Mouse (Mus musculus) bone marrow, adult 2 months (tissue): Measurements from ENCODE around the gene Alk.

Source experiments
- CTCF ChIP-seq: fragments of 200-500 bp; IDR thresholded peaks from 2 replicates; pipeline ENCODE4 v1.5.1; 2011; ENCODE audit warnings: low read length, control low read depth; ENCODE audit not compliant: control insufficient read depth, insufficient read depth
- POLR2A ChIP-seq: fragments of 200-500 bp; IDR thresholded peaks from 2 replicates; pipeline ENCODE4 v1.6.1; 2011; ENCODE audit warnings: low read depth, mild to moderate bottlenecking, control low read depth, low read length, borderline replicate concordance; ENCODE audit not compliant: control insufficient read depth

- TF ChIP-seq CTCF, result no peak
- no peak for TF ChIP-seq POLR2A
Measured at GRCm38 (mm10) chr17:71979137-71979536, 625.3 kb downstream of the Alk start.
